Mouse (Mus musculus): ENCODE data around the gene Aff1.

DNA sequence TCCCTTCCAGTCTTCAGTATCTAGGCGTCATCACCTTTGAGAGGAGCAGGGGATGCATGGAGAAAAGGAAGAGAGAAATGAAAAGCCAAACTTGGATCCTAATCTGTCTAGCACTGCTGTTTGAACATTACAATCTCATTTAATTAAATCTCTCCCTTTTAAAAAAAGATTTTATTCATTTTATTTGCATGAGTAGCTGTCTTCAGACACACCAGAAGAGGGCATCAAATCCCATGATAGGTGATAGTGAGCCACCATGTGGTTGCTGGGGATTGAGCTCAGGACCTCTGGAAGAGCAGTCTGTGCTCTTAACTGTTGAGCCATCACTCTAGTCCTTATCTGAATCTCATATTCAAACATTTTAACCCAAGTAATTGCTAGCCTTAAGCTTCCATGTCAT, 138.7 kb downstream of the Aff1 start:
- TF ChIP-seq CTCF (IDR thresholded peaks at IDR 0.05; ENCODE audit: low read depth, low read length) (no peak), TAL1 (conservative IDR thresholded peaks at IDR 0.05; ENCODE audit: low read depth, low read length) (no peak)
